Mouse (Mus musculus) left cerebral cortex, adult 2 months (tissue): ENCODE measurements at regions not wholly inside any gene's neighbourhood (a gene's known extent, or its start where the extent isn't known, plus 50 kb on each side); places are given as distances from the start of the nearest gene placed in this dataset.

Experiments
- DNase-seq, 2 experiments: peaks; one replicate each; pipeline ENCODE4 v3.0.0; 2021 to 2022; ENCODE audit warnings: low spot score in 2 of 2, mixed read lengths in 1 of 2; ENCODE audit errors: extremely low spot score in 1 of 2
- H3K27ac ChIP-seq: fragments of 200-600 bp; 2 replicates; pipeline ENCODE4 v1.8.1; 2022
- H3K4me3 ChIP-seq: fragments of 200-600 bp; 2 replicates; pipeline ENCODE4 v1.8.1; 2022
- CTCF ChIP-seq: fragments of 200-600 bp; IDR thresholded peaks from 2 replicates; pipeline ENCODE4 v1.8.1; 2022; ENCODE audit warnings: antibody characterized with exemption, mild to moderate bottlenecking, moderate library complexity
- intact Hi-C: fragments of 180-260 bp; cut with DNase I; formaldehyde crosslinking; loops from one replicate; pipeline ENCODE4 v1.15.1; 2025

DNA sequence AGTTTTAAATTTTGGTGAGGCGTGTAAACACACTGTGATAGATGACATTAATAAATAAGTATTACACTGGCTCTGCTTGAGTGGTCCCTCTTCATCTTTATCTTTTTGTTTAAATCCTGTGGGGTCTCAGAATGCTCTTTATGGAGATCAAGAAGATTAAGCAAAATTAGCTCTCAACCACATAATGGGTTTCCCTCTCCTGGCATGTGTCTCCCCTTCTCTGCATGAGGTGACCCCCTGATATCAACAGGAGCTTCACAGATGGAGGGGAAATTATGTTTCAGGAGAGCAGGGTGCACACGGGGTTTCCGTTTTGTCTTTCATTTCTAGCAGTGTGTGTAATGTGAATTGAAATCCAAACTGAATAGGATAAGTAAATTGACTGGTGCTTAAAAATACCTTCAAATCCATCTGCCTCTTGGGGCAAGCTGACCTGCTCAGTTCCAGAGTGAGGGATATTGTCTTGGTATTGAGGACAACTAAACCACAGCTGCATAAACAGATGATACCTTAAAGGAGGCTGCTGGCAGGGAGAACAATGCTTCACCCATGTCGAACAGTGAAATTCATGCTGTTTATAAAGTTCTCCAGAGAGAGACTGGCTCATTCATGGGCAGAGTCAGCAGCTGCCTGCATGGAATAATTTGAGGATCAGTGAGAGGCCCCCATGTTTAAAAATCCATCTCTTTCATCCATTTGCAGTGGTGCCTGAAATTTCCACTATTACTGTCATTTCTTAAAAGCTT lies 518.3 kb upstream of the Nr2f1 start:
- no peak for DNase-seq
- intact Hi-C loops: no loop called here
- TF ChIP-seq CTCF: no peak
- Histone ChIP-seq H3K4me3 (no peak overlapping the region), H3K27ac (no peak overlapping the region)

DNA sequence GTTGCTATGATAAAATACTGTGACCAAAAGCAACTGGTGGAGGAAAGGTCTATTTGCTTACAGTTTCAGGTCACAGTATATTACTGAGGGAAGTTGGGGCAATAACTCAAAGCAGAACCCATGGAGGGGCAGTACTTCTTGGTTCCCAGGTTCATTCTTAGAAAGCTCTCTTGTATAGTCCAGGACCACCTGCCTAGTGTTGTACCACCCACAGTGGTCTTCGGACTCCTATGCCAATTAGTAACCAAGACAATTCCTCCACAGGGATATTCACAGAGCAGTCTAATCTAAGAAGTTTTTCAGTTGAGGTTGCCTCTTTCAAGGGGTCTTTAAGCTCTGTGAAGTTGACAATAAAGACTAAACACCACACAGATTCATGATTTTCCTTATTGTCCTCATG lies 517.6 kb upstream of the Nr2f1 start:
- intact Hi-C loops: no loop called here
- no peak for TF ChIP-seq CTCF
- DNase-seq: no peak
- Histone ChIP-seq H3K27ac (no peak overlapping the region), H3K4me3 (no peak overlapping the region)

DNA sequence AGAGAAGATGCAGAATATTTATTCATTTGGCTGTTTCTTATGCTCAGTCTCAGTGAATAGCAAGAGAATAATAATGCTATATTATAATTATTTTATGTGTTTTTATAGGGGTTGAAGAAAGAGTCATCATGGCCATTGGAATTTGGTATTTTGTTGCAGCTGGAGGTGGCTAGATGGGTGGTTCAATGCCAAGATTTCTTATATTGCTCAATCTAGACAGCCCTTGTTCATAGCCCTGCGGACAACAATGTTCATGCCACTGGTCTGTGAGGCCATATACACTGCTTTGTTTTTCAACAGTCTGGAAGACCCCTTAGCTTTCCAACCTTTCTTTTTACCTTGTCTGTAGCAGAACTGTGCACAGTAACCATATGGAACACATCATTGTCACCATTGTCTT lies 505.1 kb upstream of the Nr2f1 start:
- Histone ChIP-seq H3K27ac (no peak overlapping the region), H3K4me3 (no peak overlapping the region)
- intact Hi-C loops: loop anchor here (2.0 kb wide), 1 partner anchor 22 kb away; no protein-coding TSS in a partner anchor
- no peak for TF ChIP-seq CTCF
- no peak for DNase-seq

DNA sequence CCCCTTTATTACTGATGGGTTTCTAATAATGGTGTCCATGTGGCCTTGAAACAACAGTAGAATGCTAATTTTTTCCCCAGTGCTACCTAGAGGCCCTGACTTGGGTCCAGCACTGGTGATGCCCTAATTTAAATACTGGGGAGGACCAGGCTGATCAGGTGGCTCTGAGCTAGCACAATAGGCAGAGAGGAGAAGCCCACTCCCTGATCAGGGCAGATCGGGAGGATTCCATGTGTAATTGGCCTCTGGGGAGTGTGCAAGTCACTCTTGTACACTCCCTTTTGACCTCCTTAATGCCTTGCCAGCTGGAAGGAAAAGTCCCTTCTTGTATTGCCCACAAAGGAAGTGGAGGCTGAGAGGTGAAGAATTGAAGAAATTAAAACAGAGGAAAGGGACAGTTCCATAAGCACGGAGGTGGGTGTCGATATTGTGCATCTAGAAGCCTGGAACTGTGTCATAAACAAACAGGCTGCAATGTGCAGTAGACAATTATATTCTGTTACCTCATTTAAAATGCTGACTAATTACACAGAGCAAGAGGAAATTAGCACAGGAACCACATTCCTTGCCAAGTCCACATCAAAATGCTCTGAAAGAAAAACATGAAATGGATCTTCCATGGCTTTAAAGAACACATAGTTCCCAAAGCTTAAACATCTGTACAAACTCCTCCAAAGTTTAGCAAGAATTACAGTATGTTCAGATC lies 498.4 kb upstream of the Nr2f1 start:
- Histone ChIP-seq H3K27ac (peak overlapping the region; percentile 25), H3K4me3 (no peak overlapping the region)
- intact Hi-C loops: loop anchor here (2.0 to 5.0 kb wide), 2 partner anchors 121 to 495 kb away; no protein-coding TSS in a partner anchor
- no peak for TF ChIP-seq CTCF
- no peak for DNase-seq

DNA sequence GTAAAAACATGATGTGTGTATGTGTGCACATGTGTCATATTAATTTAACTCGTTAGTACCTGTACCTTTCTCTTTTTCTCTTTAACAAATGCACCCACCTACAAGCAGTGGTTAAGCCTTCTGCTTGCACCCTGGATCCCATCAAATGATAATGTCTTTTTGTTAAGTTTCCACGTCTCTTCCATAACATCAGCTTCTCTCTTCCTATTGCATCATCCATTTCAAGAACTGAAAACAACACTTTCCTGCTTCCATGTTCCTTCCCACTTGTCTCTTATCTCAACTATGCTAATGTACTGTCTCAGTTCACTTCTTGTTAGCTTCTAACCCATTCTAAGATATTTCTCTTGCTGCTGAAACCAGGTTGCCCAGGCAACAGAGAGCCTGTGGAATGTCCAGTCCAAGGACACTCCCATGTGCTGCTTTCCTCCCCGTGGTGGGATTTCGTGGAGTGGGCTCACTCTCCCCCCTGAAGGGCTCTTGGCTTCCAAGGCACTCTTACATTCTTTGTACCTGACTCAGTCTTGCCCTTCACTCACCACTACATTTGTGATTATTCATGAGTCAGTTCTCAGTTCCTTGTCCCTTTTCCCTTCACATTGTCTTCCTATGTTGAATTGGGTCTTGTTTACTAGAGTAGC lies 479.8 kb upstream of the Nr2f1 start:
- TF ChIP-seq CTCF: no peak
- H3K4me3 ChIP-seq: no peak overlapping the region
- intact Hi-C loops: no loop called here
- no peak overlapping the region for H3K27ac ChIP-seq
- DNase-seq: no peak

DNA sequence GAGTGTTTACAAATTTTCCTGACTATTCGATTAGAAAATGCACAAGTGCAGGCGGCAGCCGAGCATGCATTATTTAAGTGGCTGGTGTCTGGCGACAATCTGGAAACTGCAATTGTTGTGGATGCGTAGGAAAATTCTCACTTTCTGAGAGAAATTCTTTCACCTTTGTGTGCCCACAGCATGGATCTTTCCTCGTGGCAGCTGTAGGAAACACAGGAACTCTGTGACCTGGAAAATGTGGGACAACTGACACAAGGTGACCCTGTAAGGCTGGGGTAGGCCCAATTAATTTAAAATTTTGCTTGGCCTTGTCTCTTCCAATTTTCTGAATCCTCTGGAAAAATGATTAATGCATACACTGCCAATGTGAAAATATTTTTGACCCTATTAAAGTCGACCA lies 478.7 kb upstream of the Nr2f1 start:
- Histone ChIP-seq H3K4me3 (no peak overlapping the region), H3K27ac (no peak overlapping the region)
- intact Hi-C loops: no loop called here
- no peak for DNase-seq
- TF ChIP-seq CTCF: no peak

DNA sequence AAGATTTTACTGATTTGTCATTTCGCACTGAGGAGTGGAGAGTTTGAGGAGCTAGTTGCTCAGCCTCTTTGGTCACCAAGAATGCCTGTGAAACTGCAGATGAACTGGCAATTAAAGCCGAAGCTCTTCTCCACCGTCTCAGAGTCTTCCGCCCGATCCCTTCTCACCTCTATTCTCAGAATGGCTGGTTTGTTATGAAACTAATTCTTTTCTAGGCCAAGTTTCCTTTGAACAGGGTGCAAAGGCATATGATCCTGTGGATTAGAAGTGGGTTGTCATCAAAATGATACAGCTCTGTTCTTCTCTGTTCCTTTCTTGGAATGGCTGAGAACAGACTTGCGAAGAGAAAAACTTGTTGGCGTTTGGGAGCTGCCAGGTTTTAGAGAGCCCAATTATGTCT lies 458.7 kb upstream of the Nr2f1 start:
- intact Hi-C loops: loop anchor here (1.0 to 10.0 kb wide), 8 partner anchors 81 to 1957 kb away; no protein-coding TSS in a partner anchor
- no peak for TF ChIP-seq CTCF
- Histone ChIP-seq H3K27ac (peak overlapping the region; percentile 54; the same call in 1 of the 2 replicates), H3K4me3 (no peak overlapping the region)
- peak; percentile 12 to 39 for DNase-seq

DNA sequence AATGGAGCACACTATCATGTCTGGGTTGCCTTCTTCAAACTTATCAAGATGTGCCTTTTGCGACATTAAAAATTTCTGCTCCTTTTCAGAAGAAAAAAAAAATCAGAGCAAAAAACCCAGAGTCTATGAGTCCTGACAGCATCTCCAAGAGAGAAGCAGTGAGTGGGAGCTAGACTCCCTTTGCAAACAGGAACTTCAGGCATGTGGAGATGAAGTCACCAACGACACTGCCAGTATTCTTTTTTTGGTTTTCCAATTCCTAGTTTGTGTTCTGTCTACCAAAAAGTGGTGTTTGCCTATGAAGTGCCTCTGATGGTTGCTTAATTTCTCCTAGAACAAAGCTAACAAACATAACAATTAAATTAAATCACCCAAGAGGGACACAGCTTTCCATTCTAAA lies 457.2 kb upstream of the Nr2f1 start:
- Histone ChIP-seq H3K27ac (peak overlapping the region; percentile 65), H3K4me3 (no peak overlapping the region)
- no peak for TF ChIP-seq CTCF
- DNase-seq: no peak
- intact Hi-C loops: loop anchor here (5.0 to 10.0 kb wide), 6 partner anchors 134 to 1958 kb away; no protein-coding TSS in a partner anchor

DNA sequence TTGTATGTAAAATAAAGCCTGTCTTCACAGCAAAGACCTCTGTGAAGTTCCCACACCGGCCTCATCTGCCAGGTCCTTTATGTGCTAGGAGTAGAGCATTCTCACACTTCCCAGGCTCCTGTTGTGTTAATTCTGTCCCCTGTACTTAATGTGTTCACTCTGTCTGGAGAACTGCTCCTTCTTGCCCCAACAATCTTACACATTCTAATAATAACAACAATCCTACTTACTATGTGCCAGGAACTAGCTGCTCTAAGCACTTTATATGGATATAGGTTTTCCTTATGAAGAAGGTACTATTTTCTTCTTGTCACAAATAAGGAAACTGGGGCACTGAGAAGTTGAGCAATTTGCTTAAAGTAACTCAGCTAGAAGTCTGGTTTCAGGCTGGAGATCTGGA lies 456.6 kb upstream of the Nr2f1 start:
- no peak for TF ChIP-seq CTCF
- Histone ChIP-seq H3K4me3 (no peak overlapping the region), H3K27ac (peak overlapping the region; percentile 65)
- intact Hi-C loops: loop anchor here (5.0 to 10.0 kb wide), 6 partner anchors 134 to 1959 kb away; no protein-coding TSS in a partner anchor
- no peak for DNase-seq

DNA sequence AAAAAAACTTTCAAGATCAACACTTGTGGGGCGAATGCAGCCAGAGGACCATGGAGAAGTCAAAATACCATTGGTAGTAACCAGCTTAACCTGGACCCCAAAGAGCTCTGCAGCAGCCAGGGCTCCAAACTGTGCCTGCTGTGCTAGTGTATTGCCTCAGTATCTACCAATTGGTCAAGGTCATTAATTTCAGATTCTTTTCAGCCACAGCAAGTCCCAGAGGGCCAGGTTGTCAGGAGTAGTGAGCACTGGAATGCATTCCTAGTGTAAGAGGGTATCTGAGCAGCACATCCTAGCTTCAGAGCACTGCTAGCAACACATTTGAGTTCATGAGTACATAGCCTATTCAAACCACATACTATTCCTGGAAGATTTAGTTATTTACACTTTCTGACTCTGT lies 451.3 kb upstream of the Nr2f1 start:
- TF ChIP-seq CTCF: no peak
- intact Hi-C loops: loop anchor here (10.0 kb wide), 3 partner anchors 404 to 1964 kb away; no protein-coding TSS in a partner anchor
- Histone ChIP-seq H3K4me3 (no peak overlapping the region), H3K27ac (no peak overlapping the region)
- DNase-seq: no peak

DNA sequence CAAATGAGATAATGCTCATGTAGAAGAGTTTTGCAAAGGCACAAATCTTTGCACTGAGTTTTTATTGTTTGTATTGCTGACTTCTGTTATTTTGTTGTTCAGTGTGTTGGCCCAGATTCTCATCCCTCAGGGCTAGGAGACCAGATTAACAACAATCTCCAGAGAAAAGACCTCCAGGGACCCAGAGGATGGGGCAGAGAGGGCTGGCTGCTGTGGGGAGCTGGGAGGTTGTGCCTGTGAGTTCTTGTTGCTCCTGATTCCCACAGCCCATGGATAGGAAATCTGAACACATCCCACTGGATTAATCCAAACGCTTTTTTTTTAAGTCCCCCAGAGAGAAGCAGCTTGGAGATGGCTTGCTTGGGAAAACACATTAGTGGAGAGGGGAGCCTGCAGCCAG lies 445.0 kb upstream of the Nr2f1 start:
- intact Hi-C loops: no loop called here
- no peak overlapping the region for H3K27ac ChIP-seq
- no peak for DNase-seq
- no peak overlapping the region for H3K4me3 ChIP-seq
- no peak for TF ChIP-seq CTCF

DNA sequence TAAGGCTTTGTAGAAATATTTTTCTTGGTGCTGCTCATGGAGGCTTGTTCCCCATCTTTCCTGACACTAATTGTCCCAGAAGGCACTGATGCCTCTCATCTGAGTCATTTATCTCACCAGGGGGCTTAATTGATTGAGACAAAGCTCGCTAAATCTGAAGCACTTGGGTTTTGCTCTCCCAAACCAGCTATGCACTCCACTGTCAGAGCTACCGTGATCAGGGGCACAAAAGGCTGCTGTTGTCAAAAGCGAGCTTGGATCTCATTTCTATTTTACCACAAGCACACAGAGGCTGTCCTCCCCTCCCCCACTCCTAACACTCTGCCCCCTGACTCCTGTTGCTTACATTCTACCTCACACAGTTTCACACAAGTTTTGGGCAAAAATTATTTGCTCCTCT lies 443.5 kb upstream of the Nr2f1 start:
- TF ChIP-seq CTCF: no peak
- no peak for DNase-seq
- Histone ChIP-seq H3K27ac (no peak overlapping the region), H3K4me3 (no peak overlapping the region)
- intact Hi-C loops: no loop called here
